Mouse (Mus musculus): ENCODE results near the gene Cs. TPM values are rescaled to one million over a fixed set of nuclear protein-coding genes. Genes with fewer than 3 reads are reported as not detected.

The Cs gene
- 164 TPM for polyA plus RNA-seq (2017; shearing (Covaris generic))

GRCm38 (mm10) chr10:128337306-128338181 lies at the start of gene Cs:
Gene Cs (plus strand): TSS chr10:128337734.

GRCm38 (mm10) chr10:128298702-128299171 lies 38.8 kb upstream of the Cs start, which contains the start of gene Il23a:
Gene Il23a (minus strand): TSS chr10:128298752.

GRCm38 (mm10) chr10:128303126-128304021 lies 34.2 kb upstream of the Cs start, which contains the start of gene Pan2:
Gene Pan2 (plus strand): TSS chr10:128303335.

GRCm38 (mm10) chr10:128322141-128323108 lies 15.1 kb upstream of the Cs start, which contains the start of gene Cnpy2:
Gene Cnpy2 (plus strand): TSS chr10:128322459.

GRCm38 (mm10) chr10:128368402-128369217 lies 31.1 kb downstream of the Cs start, which contains the start of gene Coq10a:
Gene Coq10a (minus strand): TSS chr10:128368997.

GRCm38 (mm10) chr10:128376455-128377211 lies 39.1 kb downstream of the Cs start, which contains the start of gene Ankrd52:
Gene Ankrd52 (plus strand): TSS chr10:128377115.

GRCm38 (mm10) chr10:128401056-128401455 lies 63.5 kb downstream of the Cs start, which contains the start of gene Slc39a5:
Gene Slc39a5 (minus strand): TSS chr10:128401229.

GRCm38 (mm10) chr10:128411211-128412054 lies 73.9 kb downstream of the Cs start, which contains the start of the genes Nabp2 and Rnf41:
Gene Nabp2 (minus strand): TSS chr10:128411492.
Gene Rnf41 (plus strand): TSS chr10:128411657.

Other genes with a start within 250 kb of the Cs start
- gene Baz2a, start 246.2 kb upstream of the Cs start, polyA plus RNA-seq (2017; shearing (Covaris generic)) = 73.2 TPM
- 29.8 TPM for gene Rbms2, start 157.4 kb upstream of the Cs start, polyA plus RNA-seq (2017; shearing (Covaris generic))
- 0.59 TPM for gene Gls2, start 143.3 kb upstream of the Cs start, polyA plus RNA-seq (2017; shearing (Covaris generic))
- 15.2 TPM for gene Spryd4, start 125.9 kb upstream of the Cs start, polyA plus RNA-seq (2017; shearing (Covaris generic))
- not detected for gene Mip, start 111.9 kb upstream of the Cs start, polyA plus RNA-seq (2017; shearing (Covaris generic))
- 26.8 TPM for gene Timeless, start 105.7 kb upstream of the Cs start, polyA plus RNA-seq (2017; shearing (Covaris generic))
- gene Apon, start 83.6 kb upstream of the Cs start, polyA plus RNA-seq (2017; shearing (Covaris generic)) = 0.17 TPM
- not detected for gene Apof, start 69.1 kb upstream of the Cs start, polyA plus RNA-seq (2017; shearing (Covaris generic))
- gene Stat2, start 67.2 kb upstream of the Cs start, polyA plus RNA-seq (2017; shearing (Covaris generic)) = 78.3 TPM
- not detected for gene Il23a, start 39.0 kb upstream of the Cs start, polyA plus RNA-seq (2017; shearing (Covaris generic))
- 45.7 TPM for gene Pan2, start 34.4 kb upstream of the Cs start, polyA plus RNA-seq (2017; shearing (Covaris generic))
- 121 TPM for gene Cnpy2, start 15.3 kb upstream of the Cs start, polyA plus RNA-seq (2017; shearing (Covaris generic))
- 35.0 TPM for gene Coq10a, start 31.3 kb downstream of the Cs start, polyA plus RNA-seq (2017; shearing (Covaris generic))
- 7.0 TPM for gene Ankrd52, start 39.4 kb downstream of the Cs start, polyA plus RNA-seq (2017; shearing (Covaris generic))
- gene Slc39a5, start 63.5 kb downstream of the Cs start, polyA plus RNA-seq (2017; shearing (Covaris generic)) = 0.32 TPM
- 104 TPM for gene Nabp2, start 73.8 kb downstream of the Cs start, polyA plus RNA-seq (2017; shearing (Covaris generic))
- 39.7 TPM for gene Rnf41, start 73.9 kb downstream of the Cs start, polyA plus RNA-seq (2017; shearing (Covaris generic))
- 127 TPM for gene Smarcc2, start 121.5 kb downstream of the Cs start, polyA plus RNA-seq (2017; shearing (Covaris generic))
- 1,369 TPM for gene Myl6, start 156.4 kb downstream of the Cs start, polyA plus RNA-seq (2017; shearing (Covaris generic))
- 3.9 TPM for gene Myl6b, start 161.0 kb downstream of the Cs start, polyA plus RNA-seq (2017; shearing (Covaris generic))
- gene Esyt1, start 188.1 kb downstream of the Cs start, polyA plus RNA-seq (2017; shearing (Covaris generic)) = 222 TPM
- 24.2 TPM for gene Zc3h10, start 210.0 kb downstream of the Cs start, polyA plus RNA-seq (2017; shearing (Covaris generic))
- gene Rpl41, start 211.6 kb downstream of the Cs start, polyA plus RNA-seq (2017; shearing (Covaris generic)) = 2,319 TPM
- gene Pa2g4, start 228.3 kb downstream of the Cs start, polyA plus RNA-seq (2017; shearing (Covaris generic)) = 36.9 TPM